Mouse (Mus musculus): ENCODE results near the gene Epha8.

Gene Epha8

GRCm38 (mm10) chr4:136954562-136954961 lies 2.1 kb downstream of the Epha8 start:
- no peak for DNase-seq (ENCODE audit: low read depth, low spot score)

GRCm38 (mm10) chr4:136949266-136949989 lies 7.2 kb downstream of the Epha8 start:
- no peak for DNase-seq (ENCODE audit: low read depth, low spot score)

- DNase-seq (ENCODE audit: low read depth, low spot score), result no peak
Observed at GRCm38 (mm10) chr4:136945397-136945796, 11.2 kb downstream of the Epha8 start.

GRCm38 (mm10) chr4:136944558-136945350 lies 11.9 kb downstream of the Epha8 start:
- DNase-seq (ENCODE audit: low read depth, low spot score), result no peak

- no peak for DNase-seq (ENCODE audit: low read depth, low spot score)
Observed at GRCm38 (mm10) chr4:136943175-136943574, 13.4 kb downstream of the Epha8 start.

GRCm38 (mm10) chr4:136942761-136943160 lies 13.9 kb downstream of the Epha8 start:
- no peak for DNase-seq (ENCODE audit: low read depth, low spot score)

GRCm38 (mm10) chr4:136937935-136938334 lies 18.7 kb downstream of the Epha8 start:
- DNase-seq (ENCODE audit: low read depth, low spot score), result no peak

- no peak for DNase-seq (ENCODE audit: low read depth, low spot score)
Observed at GRCm38 (mm10) chr4:136937344-136937743, 19.3 kb downstream of the Epha8 start.

GRCm38 (mm10) chr4:136934746-136935613 lies 21.6 kb downstream of the Epha8 start:
- DNase-seq (ENCODE audit: low read depth, low spot score), result no peak

- no peak for DNase-seq (ENCODE audit: low read depth, low spot score)
Observed at GRCm38 (mm10) chr4:136930474-136930873, 26.1 kb downstream of the Epha8 start.

- peak; percentile 81 for DNase-seq (ENCODE audit: low read depth, low spot score)
Observed at GRCm38 (mm10) chr4:136928928-136929327, 27.7 kb downstream of the Epha8 start.

- no peak for DNase-seq (ENCODE audit: low read depth, low spot score)
Observed at GRCm38 (mm10) chr4:136925804-136926203, 30.8 kb downstream of the Epha8 start.

- DNase-seq (ENCODE audit: low read depth, low spot score), result peak; percentile 82
Observed at GRCm38 (mm10) chr4:136924529-136924928, 32.1 kb downstream of the Epha8 start.

- DNase-seq (ENCODE audit: low read depth, low spot score), result no peak
Observed at GRCm38 (mm10) chr4:136919526-136919925, 37.1 kb downstream of the Epha8 start.

- DNase-seq (ENCODE audit: low read depth, low spot score), result no peak
Observed at GRCm38 (mm10) chr4:136918834-136919233, 37.8 kb downstream of the Epha8 start.

GRCm38 (mm10) chr4:136917165-136917524 lies 39.5 kb downstream of the Epha8 start:
- no peak for DNase-seq (ENCODE audit: low read depth, low spot score)

GRCm38 (mm10) chr4:136916359-136917164 lies 40.1 kb downstream of the Epha8 start:
- DNase-seq (ENCODE audit: low read depth, low spot score), result no peak

GRCm38 (mm10) chr4:136912841-136913240 lies 43.8 kb downstream of the Epha8 start:
- DNase-seq (ENCODE audit: low read depth, low spot score), result peak; percentile 44

GRCm38 (mm10) chr4:136911804-136912203 lies 44.8 kb downstream of the Epha8 start:
- no peak for DNase-seq (ENCODE audit: low read depth, low spot score)

- peak; percentile 49 for DNase-seq (ENCODE audit: low read depth, low spot score)
Observed at GRCm38 (mm10) chr4:136911211-136911646, 45.4 kb downstream of the Epha8 start.

- no peak for DNase-seq (ENCODE audit: low read depth, low spot score)
Observed at GRCm38 (mm10) chr4:136907809-136908208, 48.8 kb downstream of the Epha8 start.
